Mouse (Mus musculus): ENCODE measurements around the gene Ank2. TPM values are rescaled to one million over a fixed set of nuclear protein-coding genes. Genes with fewer than 3 reads are reported as not detected.
A peak's percentile ranks its signal among the peaks of the same experiment; 100 is the strongest.

Ank2 gene
- total RNA-seq, 2 experiments from 2014 or later, result 0.81 TPM; not detected in 1

GRCm38 (mm10) chr3:127075531-127076280 lies 423.4 kb downstream of the Ank2 start:
- no peak for ATAC-seq (ENCODE audit: poor library complexity, severe bottlenecking)

DNA sequence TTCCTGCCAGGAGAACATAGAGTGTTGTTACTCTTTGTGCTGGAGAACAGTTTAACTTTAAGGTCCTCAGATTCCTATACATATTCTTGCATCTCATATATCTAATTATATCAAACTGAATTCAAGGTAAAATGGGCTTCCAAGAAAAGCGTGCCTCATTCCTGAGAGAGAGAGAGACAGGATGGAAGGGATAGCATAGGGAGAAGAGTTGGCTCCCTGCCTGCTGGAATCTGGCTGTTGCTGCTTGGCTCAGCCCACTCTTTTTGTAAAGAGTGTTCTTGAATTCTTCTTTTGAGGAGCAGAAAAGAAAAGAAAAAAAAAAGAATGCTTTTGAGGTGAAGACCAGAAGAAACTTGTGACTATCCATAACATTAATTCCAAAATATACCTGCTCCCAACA lies 427.7 kb downstream of the Ank2 start:
- no peak for ATAC-seq (ENCODE audit: poor library complexity, severe bottlenecking)

DNA sequence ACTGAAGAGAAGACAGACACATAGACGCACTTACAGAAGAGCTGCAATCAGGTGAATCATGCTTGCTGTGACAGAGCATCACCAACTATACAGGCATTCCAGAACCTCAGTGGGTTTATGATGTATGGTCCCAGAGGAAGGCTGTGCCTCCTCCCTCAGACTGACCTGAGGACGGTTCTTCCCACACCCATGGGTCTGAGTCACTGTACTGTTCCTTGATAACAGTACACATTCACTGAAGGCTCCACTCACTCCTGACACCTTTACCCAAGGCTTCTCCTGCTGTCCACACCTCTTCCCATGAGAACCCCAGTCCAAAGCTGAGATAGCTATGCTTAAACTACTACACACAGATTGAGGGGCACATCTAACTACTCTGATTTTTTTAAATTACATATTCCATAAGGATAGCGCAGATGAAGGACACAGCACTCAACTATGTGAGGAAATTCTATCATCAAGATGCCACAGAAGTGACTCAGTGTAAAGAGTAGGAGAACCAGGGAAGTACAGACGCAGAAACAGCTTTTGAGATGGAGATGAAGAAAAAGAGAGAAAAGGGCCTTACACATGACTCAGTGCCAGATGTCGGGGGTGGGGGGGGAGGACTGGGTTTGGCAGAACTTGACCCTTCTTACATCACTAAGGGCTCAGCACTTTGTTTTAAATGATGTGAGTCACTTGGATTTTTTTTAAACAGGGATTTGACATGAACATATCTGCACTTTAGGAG lies 435.3 kb downstream of the Ank2 start:
- ATAC-seq (ENCODE audit: poor library complexity, severe bottlenecking), result no peak

DNA sequence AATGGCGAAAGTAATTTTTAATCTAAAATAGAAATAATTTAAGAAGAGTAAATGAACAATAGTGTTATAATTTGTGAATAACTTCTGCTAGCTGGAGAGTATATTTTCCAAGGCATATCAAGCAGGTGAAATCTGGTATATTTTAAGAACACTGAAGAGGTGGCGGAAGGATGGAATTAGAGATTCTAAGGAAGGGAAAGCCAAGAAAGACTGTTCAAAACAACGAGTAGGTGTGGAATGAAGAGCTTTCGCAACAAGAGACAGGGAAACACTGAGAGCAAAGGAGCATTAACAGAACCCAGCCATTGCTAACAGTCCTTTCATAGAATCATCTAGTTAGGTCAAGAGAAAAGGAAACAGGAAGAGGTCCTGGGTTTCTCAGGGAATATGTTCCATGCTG lies 439.5 kb downstream of the Ank2 start:
- ATAC-seq (ENCODE audit: poor library complexity, severe bottlenecking), result no peak

- no peak for ATAC-seq (ENCODE audit: poor library complexity, severe bottlenecking)
Measured at GRCm38 (mm10) chr3:127041288-127041687, 457.9 kb downstream of the Ank2 start.

- no peak for ATAC-seq (ENCODE audit: poor library complexity, severe bottlenecking)
Measured at GRCm38 (mm10) chr3:127038570-127038969, 460.6 kb downstream of the Ank2 start.

DNA sequence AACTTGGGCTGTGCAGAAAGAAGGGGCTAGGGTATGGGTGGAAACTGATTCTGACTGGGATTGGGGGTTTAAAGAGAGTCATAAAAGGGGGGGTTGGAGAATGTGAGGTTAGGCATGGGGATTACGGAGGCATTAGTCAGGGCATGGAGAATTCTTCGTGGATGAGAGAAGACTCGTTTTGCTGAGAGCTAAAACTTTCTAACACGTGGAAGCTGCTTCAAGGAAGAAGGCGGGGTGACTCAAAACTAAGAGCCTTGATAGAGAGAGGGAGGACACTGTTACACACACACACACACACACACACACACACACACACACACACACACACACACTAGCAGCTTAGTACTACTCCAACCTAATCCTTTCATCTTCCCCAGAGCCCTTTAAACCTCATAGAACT lies 463.0 kb downstream of the Ank2 start:
- no peak for ATAC-seq (ENCODE audit: poor library complexity, severe bottlenecking)

- ATAC-seq (ENCODE audit: poor library complexity, severe bottlenecking), result peak; percentile 71
Measured at GRCm38 (mm10) chr3:127035540-127035939, 463.6 kb downstream of the Ank2 start.

GRCm38 (mm10) chr3:127034983-127035382 lies 464.2 kb downstream of the Ank2 start:
- peak; percentile 34 for ATAC-seq (ENCODE audit: poor library complexity, severe bottlenecking)

GRCm38 (mm10) chr3:127023992-127024391 lies 475.2 kb downstream of the Ank2 start:
- no peak for ATAC-seq (ENCODE audit: poor library complexity, severe bottlenecking)

GRCm38 (mm10) chr3:127020167-127020566 lies 479.0 kb downstream of the Ank2 start:
- peak; percentile 87 for ATAC-seq (ENCODE audit: poor library complexity, severe bottlenecking)

GRCm38 (mm10) chr3:127019728-127020127 lies 479.4 kb downstream of the Ank2 start:
- ATAC-seq (ENCODE audit: poor library complexity, severe bottlenecking), result peak; percentile 17; the same call in 1 of the 2 replicates

GRCm38 (mm10) chr3:127019109-127019508 lies 480.0 kb downstream of the Ank2 start:
- ATAC-seq (ENCODE audit: poor library complexity, severe bottlenecking), result no peak

DNA sequence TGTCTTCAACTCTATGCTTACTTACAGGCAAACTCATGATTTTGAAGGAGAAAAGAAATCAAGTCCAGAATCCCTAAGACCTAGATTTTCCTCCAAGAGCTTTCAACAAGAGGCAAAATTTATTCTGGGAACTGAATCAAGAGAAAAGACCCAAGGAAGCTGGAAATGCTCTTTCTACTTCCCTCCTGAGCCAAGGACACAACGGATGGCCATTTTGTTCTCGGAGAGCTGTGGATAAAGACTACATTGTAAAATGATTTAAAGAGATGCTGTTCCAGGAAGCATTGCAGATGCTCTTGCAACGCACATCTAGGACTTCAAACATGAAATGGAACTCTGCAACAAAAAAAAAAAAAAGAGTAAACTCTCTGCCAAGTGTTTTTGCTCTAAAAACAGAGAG lies 481.6 kb downstream of the Ank2 start:
- ATAC-seq (ENCODE audit: poor library complexity, severe bottlenecking), result no peak

DNA sequence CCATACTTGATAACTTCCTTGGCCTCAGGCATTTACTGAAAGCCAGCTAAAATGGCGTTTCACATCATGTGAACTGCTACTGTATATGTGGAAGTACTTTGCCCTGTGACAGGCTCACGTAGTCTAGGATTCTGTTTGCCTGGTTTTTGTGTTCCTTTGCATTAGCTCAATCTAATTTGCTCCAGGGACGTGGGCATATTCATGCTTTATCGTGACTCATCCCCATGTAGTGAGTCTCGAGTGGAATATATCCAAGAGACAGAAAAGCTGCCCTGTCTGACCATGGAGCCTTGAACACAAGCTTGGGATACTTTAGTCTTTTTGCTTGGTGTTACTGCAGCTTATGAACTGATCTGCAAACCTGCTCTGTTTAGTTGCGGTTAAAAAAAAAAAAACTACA lies 483.6 kb downstream of the Ank2 start:
- no peak for ATAC-seq (ENCODE audit: poor library complexity, severe bottlenecking)

GRCm38 (mm10) chr3:127015175-127015574 lies 484.0 kb downstream of the Ank2 start:
- no peak for ATAC-seq (ENCODE audit: poor library complexity, severe bottlenecking)

GRCm38 (mm10) chr3:127013976-127014375 lies 485.2 kb downstream of the Ank2 start:
- ATAC-seq (ENCODE audit: poor library complexity, severe bottlenecking), result no peak

DNA sequence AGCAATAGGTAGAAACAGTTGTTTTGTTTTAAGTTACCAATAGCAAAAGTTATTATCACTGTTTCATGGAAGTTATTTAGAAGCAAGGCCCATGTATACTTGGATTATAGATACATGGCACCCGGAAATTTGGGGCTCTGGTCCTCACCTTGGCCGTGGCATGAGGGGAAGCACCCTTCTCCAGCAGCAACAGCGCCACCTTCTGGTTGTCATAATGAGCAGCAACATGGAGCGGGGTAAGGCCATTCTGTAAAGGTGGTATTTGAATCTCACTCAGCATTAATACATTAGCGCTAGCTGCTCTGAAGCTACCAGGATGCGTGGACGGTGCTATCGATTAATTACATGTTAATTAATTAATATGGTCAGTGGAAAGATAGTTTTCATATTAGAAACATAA lies 486.6 kb downstream of the Ank2 start:
- peak; percentile 66 for ATAC-seq (ENCODE audit: poor library complexity, severe bottlenecking)

DNA sequence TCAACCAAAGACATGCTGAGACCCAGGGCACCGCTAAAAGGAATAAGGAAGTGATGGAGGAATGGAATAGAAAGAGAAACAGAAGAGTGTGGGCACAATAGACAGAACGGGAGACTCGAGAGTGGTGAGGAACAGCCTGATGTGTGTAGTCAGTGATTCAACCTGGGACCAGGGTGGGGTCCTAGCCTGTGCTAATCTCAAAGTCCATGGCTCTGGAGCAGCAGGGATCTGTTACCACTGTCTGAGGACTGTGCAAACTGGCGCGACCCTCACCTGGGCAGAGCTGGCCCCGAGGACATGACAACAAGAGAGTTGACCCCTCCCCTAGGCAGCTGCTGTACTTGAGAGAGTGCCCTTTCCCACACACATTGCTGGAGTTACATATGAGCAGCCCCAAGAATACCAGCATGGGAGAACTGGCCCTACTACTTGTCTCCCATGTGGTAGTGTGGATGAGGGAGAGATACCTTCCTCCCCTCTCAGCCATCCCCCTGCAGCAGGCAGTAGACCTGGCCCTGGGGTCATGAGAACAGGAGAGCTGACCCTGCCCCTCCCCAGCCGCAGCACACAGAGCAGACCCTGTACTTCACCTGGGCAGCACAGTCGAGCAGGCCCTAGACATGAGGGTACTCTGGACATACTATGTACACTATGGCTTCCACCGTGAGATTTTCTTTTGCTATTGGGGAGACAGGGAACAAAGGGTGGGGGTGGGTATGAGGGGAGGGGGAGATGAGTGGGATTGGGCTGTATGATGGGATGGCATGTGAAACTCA lies 493.1 kb downstream of the Ank2 start:
- ATAC-seq (ENCODE audit: poor library complexity, severe bottlenecking), result no peak; the same call in 1 of the 2 replicates

GRCm38 (mm10) chr3:127004860-127005633 lies 494.1 kb downstream of the Ank2 start:
- no peak for ATAC-seq (ENCODE audit: poor library complexity, severe bottlenecking)

DNA sequence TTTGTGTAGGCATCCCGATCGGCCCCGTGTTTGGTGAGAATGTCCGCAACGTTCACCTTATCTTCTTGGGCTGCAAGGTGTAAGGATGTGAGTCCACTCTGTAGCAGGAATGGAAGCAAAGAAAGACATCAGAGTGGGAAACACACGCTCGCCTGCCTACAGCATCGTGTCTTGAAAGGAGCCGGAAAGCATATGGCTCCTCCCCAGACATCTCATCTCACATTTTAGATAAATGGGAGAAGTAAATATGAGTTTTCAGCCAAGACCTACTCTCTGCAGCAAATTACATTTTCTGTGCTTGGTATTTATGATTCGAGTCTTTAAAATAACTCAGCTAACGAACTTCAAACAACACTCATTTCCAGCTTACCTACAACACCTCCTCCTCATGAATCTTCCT lies 495.2 kb downstream of the Ank2 start:
- ATAC-seq (ENCODE audit: poor library complexity, severe bottlenecking), result no peak
